Mouse (Mus musculus) right cerebral cortex, postnatal 10 days (tissue): ENCODE measurements at regions not wholly inside any gene's neighbourhood (a gene's known extent, or its start where the extent isn't known, plus 50 kb on each side); places are given as distances from the start of the nearest gene placed in this dataset.
"Not testable (repeated sequence)": the region's sequence is repeated elsewhere in the genome, so short reads cannot be mapped to it uniquely, and the experiment has no call there.

Experiments used
- DNase-seq, 2 experiments: peaks; one replicate each; pipeline ENCODE4 v3.0.0; 2021; ENCODE audit warnings: low spot score in 2 of 2

GRCm38 (mm10) chr6:100425551-100425950 is 138.3 kb upstream of the Rybp start:
- DNase-seq: no peak

GRCm38 (mm10) chr6:100424788-100425403 is 137.6 kb upstream of the Rybp start:
- no peak for DNase-seq

DNA sequence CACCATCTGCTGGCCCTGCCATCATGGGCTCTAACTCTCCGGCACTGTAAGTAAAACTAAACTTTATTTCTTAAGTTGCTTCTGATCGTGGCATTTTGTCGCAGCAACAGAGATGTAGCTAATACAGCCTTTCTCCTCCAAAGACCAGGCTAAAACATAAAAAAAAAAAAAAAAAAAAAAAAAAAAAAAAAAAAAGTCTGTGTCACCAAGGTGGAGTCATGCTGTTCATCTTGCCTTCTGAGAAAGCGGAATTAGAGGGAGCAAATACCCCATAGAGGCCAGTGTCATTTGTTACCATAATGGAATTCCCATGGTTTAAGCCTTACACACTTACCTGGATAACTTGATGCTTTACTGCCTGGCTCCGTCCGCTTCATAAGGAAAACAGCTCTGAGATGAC is 136.9 kb upstream of the Rybp start:
- no peak for DNase-seq

- DNase-seq: no peak
Observed at GRCm38 (mm10) chr6:100423636-100424035, 136.4 kb upstream of the Rybp start.

DNA sequence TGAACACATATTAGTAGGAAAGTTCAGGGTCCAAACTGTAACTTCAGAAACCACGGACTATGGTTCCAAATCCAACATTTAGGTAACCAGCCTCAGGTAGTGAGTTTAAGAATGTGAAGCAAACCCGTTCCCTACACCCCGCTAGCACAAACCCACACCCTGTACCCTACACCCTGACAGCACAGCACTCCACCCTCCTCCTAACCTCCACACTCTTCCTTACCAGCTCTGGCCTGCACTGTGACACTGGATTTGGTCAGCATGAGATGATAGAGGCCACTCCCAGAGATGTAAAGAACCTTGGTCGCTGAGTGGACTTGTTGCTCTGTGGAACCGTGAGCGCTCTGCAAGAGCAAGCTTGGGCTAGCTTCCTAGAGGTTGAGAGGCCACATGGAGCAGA is 135.3 kb upstream of the Rybp start:
- DNase-seq: no peak

GRCm38 (mm10) chr6:100421706-100422578 is 134.7 kb upstream of the Rybp start:
- DNase-seq: no peak

DNA sequence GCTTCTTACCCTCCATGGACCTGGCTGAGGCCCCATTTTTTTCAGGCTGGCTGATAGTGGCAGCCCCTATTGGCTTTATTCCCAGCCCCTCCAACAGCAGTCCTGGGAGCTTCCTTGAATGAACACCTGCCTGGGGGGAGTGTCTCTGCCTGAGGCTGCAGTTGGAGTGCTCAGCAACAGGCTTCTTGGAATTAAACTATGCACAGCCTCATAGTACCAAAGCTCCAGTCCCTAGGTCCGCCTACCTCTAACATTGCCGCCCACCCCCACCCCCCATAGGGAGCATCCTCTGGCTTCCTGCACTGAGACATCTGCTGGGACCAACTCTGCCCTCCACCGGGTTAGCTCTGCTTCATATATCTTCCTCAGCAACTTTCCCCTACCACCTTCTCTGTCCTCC is 133.3 kb upstream of the Rybp start:
- DNase-seq: no peak

DNA sequence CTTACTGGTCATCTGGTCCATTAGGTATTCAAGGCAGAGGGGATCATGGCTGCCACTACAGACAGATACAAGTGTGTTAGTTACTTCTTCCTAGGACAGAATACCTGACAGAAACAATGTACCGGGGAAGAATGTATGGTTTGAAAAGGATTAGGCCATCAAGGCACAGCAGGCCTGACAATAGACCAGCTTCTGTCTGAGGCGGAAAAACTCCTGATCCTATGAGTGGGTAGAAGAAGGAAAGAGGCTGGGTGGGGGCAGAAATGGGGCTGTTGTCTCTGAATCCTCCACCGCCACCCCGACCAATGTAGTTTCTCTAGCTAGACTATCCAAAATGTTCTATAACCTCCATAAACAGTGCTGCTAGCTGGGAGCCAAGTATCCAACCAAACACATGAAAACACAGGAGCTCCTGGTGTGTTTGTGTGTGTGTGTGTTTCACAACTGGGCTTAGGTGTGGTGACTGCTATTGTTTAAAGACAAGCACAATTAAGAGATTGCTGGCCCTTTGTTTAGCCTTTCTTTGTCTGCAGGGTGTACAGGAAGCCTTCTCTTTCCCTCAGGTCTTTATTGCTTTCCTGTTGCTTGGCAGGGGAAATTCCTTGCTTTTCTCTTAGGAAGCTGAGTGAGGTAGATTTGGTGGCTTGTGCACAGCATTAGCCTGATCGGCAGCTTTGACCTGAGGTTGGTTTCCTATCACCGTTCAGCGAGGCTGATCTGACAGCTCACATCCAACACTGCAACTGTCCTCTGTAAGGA is 132.7 kb upstream of the Rybp start:
- DNase-seq: no peak

DNA sequence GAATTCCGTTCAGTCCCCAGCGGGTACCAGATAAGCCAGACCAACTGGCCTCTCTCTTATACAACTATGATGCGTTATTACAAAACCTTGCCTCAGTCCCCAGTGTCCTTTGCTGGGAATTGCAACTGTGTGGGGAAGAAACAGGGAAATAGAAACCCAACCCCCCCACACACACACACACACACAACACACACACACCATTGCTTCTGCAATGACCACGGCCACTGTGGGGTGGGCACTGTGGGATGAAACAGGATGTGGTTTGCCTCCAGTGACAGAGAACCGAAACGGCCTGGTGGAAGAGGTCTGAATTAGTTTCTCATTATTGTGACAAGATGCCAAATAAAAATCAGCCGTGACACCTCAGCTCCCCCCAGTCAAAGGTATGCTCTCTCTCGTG is 128.8 kb upstream of the Rybp start:
- DNase-seq: no peak

GRCm38 (mm10) chr6:100415514-100415913 is 128.2 kb upstream of the Rybp start:
- no peak for DNase-seq

DNA sequence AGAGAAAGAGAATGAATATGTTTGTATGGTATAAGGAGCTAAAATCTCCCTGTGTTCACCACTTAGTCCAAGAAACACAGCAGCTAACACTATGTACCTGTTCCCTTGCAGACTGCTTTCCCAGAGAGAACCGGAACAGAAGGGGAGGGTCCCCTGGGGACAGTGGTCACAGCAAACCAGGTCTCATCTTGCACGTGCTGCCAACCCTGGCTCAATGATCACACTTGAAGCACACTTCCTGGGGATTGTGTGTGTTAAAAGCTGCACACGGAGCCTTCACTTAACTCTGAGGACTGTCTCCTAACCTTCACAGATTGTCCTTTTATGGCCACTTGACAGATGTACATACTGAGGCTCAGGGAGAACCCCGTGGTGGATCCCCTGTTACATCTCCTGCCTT is 127.6 kb upstream of the Rybp start:
- no peak for DNase-seq

GRCm38 (mm10) chr6:100412486-100412885 is 125.2 kb upstream of the Rybp start:
- no peak for DNase-seq

- no peak for DNase-seq
Observed at GRCm38 (mm10) chr6:100411968-100412367, 124.7 kb upstream of the Rybp start.

DNA sequence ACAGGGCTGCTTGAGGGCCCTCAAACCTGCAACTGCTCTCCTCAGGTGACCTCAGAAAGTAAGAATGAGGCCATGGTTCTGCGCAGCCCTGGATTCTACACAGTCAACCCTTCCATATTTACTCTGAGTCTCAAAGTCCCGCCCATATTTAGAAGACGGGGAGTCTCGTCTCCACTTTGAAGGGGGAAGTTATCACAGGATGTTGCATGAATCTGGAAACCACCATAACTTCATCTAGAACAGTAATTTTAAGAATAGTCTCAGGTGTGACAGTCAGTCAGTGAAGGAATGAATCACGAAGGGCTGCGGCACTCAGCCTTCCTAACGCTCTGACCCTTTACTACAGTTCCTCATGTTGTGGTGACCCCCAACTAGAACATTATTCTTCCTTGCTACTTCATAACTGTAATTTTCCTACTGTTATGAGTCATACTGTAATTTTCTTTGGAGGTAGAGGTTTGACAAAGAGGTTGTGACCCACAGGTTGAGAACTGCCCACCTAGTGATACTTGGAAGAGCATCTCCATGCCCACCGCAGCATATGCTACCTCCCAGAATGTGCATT is 122.9 kb upstream of the Rybp start:
- DNase-seq: no peak

GRCm38 (mm10) chr6:100408826-100409225 is 121.5 kb upstream of the Rybp start:
- no peak for DNase-seq

DNA sequence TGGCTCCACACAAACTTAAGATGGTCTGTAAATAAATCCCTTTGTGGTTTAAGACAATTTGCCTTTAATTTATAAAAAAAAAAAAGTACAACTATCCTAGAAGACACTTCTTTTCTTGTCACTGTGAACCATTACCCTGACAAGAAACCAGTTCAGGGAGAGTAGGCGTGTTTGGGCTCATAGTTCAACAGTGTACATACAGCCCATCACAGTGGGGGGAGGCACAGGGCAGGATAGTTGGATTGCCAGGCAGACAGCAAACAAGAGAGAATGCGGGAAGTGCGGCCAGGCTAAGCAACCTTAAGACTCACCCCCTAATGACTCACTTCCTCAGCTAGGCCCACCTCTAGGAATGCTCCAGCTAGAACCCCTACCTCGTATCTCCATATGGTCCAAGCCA is 119.2 kb upstream of the Rybp start:
- DNase-seq: no peak

GRCm38 (mm10) chr6:100404161-100404560 is 116.9 kb upstream of the Rybp start:
- DNase-seq: no peak

DNA sequence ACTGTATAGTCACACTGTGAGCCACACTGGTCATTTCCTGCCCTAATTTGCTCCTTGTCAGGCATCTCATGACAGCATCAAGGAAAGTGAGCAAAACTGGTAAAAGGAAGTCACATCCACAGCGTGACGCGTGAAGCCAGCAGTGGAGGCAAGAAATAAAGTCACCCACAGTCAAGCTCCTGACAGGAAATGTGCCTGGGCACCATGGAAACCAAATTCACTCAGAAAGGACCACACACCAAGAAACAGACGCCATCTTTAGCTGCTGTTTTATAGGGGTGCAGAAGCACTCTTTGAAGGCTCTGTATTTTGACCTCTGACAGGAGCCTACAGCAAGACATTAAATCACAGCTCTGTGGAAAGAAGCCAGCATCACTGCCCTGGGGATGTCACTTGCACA is 115.4 kb upstream of the Rybp start:
- no peak for DNase-seq

DNA sequence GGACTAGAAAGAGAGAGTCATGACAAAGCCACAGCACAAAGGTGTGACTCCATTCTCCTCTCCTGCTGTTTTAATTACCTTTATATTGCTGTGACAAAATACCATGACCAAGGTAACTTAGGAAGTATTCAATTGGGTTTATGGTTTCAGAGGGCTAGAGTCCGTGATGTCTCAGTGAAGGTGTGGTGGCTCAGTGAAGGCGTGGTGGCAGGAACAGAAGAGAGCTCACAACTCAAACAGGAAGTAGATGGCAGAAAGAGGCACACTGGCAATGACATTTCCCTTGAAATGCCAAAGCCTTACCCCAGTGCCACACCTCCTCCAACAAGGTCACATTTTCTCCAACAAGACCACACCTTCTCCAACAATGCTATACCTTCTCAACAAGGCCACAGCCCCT is 114.4 kb upstream of the Rybp start:
- no peak for DNase-seq

GRCm38 (mm10) chr6:100399387-100399786 is 112.1 kb upstream of the Rybp start:
- not testable (repeated sequence) for DNase-seq

GRCm38 (mm10) chr6:100396311-100397200 is 109.3 kb upstream of the Rybp start:
- peak; percentile 56 to 67 for DNase-seq
